Mouse (Mus musculus) liver, embryonic 16.5 days (tissue): ENCODE measurements around the gene Rnf19b. TPM values are rescaled to one million over a fixed set of nuclear protein-coding genes. Genes with fewer than 3 reads are reported as not detected.

Experiments used
- ATAC-seq: fragments of 200-750 bp; cut with Nextera tagmentation; 2 replicates; pipeline ENCODE4 v1.8.0; 2017; ENCODE audit warnings: low read depth, mild to moderate bottlenecking, moderate number of reproducible peaks, moderate library complexity
- H3K27ac ChIP-seq: fragments of 300-500 bp; sonication (generic); 2 replicates; pipeline ENCODE4 v1.5.1; 2014; ENCODE audit warnings: mild to moderate bottlenecking, low read length
- H3K27me3 ChIP-seq: fragments of 300-500 bp; sonication (generic); 2 replicates; pipeline ENCODE4 v1.6.1; 2014; ENCODE audit warnings: low read depth, low read length, mixed read lengths; ENCODE audit not compliant: control insufficient read depth, insufficient read depth
- H3K36me3 ChIP-seq: fragments of 300-500 bp; sonication (generic); 2 replicates; pipeline ENCODE4 v1.6.1; 2014; ENCODE audit warnings: mild to moderate bottlenecking; ENCODE audit not compliant: control insufficient read depth, insufficient read depth
- H3K4me1 ChIP-seq: fragments of 300-500 bp; sonication (generic); 2 replicates; pipeline ENCODE4 v1.6.1; 2014; ENCODE audit warnings: low read depth, low read length, mixed read lengths; ENCODE audit not compliant: control insufficient read depth
- H3K4me2 ChIP-seq: fragments of 300-500 bp; sonication (generic); 2 replicates; pipeline ENCODE4 v1.6.1; 2014; ENCODE audit warnings: low read depth, low read length, mixed read lengths
- H3K4me3 ChIP-seq: fragments of 300-500 bp; sonication (generic); 2 replicates; pipeline ENCODE4 v1.5.1; 2014; ENCODE audit warnings: low read depth, mild to moderate bottlenecking, low read length
- H3K9ac ChIP-seq: fragments of 300-500 bp; sonication (generic); 2 replicates; pipeline ENCODE4 v1.6.1; 2014; ENCODE audit warnings: low read depth, low read length
- H3K9me3 ChIP-seq: fragments of 300-500 bp; sonication (generic); replicated peaks from 2 replicates; pipeline ENCODE4 v1.6.1; 2016; ENCODE audit warnings: low read length; ENCODE audit not compliant: control insufficient read depth
- WGBS: fragments of 180-500 bp; shearing (Covaris S2); extraction: QIAGEN DNeasy Blood & Tissue Kit; methylation state at CpG from one replicate; pipeline ENCODE4 v1.1.7; 2014; ENCODE audit not compliant: insufficient replicate concordance; 5-methylcytosine and 5-hydroxymethylcytosine counted together
- polyA plus RNA-seq: library from polyadenylated mRNA; unstranded; fragments of >200 nt; fragmentation: Nextera tagmentation; extraction: Ambion mirVana; gene quantifications from 2 replicates; pipeline ENCODE4 v1.2.1, GENCODE M21; 2015

Rnf19b gene
- polyA plus RNA-seq: 3.9 and 4.4 TPM in 2 replicates

DNA sequence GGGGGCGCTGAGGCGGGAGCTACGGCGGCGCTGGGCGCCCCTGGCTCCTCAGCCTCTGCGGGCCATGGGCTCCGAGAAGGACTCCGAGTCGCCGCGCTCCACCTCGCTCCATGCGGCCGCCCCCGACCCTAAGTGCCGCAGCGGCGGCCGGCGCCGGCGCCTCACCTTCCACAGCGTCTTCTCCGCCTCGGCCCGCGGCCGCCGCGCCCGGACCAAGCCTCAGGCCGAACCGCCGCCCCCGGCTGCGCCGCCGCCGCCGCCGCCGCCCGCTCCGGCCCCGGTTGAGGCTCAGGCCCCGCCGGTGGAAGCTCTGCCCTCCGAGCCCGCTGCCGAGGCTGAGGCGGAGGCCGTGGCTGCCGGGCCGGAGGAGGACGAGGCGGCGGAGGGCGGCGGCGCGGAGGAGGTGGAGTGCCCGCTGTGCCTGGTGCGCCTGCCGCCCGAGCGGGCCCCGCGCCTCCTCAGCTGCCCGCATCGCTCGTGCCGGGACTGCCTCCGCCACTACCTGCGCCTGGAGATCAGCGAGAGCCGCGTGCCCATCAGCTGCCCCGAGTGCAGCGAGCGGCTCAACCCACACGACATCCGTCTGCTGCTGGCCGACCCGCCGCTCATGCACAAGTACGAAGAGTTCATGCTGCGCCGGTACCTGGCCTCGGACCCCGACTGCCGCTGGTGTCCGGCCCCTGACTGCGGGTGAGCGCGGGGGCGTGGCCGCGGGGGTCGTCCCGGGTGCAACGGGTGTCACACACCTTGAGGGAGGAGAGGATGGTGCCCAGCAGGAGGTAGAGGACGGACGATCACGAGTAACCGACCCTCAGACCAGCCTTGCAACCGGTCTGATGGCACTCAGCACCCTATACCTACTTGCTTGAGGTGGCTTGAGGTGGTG is at the start of gene Rnf19b:
TSS of gene Rnf19b (plus strand) at position 65 of the 886 bp plus-strand sequence.
- H3K4me3 ChIP-seq: peak within 1 kb of the TSS; percentile 80
- no peaks in the 10 kb centered on the region for H3K27me3 ChIP-seq
- peak; percentile 68 for ATAC-seq
- H3K4me2 ChIP-seq: peak within 1 kb of the TSS; percentile 100
- H3K4me1 ChIP-seq: peaks cover 31% of the 10 kb centered on the region
- peak within 1 kb of the TSS; percentile 91 for H3K9ac ChIP-seq
- H3K9me3 ChIP-seq: no peaks in the 10 kb centered on the region
- no peaks in the 10 kb centered on the region for H3K36me3 ChIP-seq
- WGBS: under 1% methylated on average over 86 of the region's 107 CpGs
- peak within 1 kb of the TSS; percentile 90 for H3K27ac ChIP-seq

DNA sequence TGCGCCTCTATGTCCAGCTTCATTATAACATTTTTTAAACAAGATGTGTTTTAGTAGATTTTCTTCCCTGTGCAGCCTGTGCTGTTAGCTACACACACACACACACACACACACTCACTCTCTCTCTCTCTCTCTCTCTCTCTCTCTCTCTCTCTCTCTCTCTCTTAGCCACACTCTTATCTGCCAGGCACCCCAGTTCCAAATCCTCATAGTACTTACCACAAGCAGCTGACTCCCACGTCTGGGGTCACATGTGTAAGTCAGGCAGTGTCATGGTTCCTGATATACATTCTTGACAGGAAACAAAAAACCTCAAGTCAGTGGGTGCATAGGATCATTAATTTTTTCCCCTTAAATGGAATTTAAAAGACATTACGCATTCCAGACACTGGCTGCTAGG is 49.4 kb upstream of the Rnf19b start:
- Histone ChIP-seq H3K27me3 (no peaks in the 10 kb centered on the region), H3K9me3 (no peaks in the 10 kb centered on the region), H3K4me2 (no peak overlapping the region), H3K4me3 (no peak overlapping the region), H3K27ac (no peak overlapping the region), H3K36me3 (peaks cover 16% of the 10 kb centered on the region), H3K9ac (no peak overlapping the region), H3K4me1 (no peaks in the 10 kb centered on the region)
- 58% methylated on average over 3 of the region's 3 CpGs for WGBS
- no peak for ATAC-seq

DNA sequence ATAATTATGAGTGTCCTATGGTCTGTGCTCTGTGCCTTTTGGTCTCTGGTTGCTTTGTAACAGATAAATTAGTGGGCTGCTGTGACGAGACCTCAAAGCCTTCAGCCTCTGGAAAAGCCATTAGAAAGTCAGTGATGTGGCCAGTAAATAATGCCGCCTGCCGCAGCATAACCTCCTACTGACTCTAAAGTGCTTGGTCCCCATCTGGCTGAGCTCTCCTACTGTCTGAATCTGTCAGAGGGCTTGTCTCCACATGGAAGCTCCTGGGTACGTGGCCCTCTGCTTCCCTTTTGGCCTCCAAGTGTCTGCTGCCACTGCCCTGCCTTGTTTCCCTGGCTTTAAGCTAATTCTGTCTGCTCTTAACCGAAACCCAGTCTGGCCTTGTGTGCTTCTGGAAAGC is 48.5 kb upstream of the Rnf19b start:
- H3K4me2 ChIP-seq: no peak overlapping the region
- peaks cover 16% of the 10 kb centered on the region for H3K36me3 ChIP-seq
- ATAC-seq: no peak
- no peaks in the 10 kb centered on the region for H3K9me3 ChIP-seq
- WGBS: 74% methylated on average over 5 of the region's 5 CpGs
- H3K27me3 ChIP-seq: no peaks in the 10 kb centered on the region
- H3K27ac ChIP-seq: no peak overlapping the region
- H3K4me3 ChIP-seq: no peak overlapping the region
- H3K4me1 ChIP-seq: no peaks in the 10 kb centered on the region
- no peak overlapping the region for H3K9ac ChIP-seq

DNA sequence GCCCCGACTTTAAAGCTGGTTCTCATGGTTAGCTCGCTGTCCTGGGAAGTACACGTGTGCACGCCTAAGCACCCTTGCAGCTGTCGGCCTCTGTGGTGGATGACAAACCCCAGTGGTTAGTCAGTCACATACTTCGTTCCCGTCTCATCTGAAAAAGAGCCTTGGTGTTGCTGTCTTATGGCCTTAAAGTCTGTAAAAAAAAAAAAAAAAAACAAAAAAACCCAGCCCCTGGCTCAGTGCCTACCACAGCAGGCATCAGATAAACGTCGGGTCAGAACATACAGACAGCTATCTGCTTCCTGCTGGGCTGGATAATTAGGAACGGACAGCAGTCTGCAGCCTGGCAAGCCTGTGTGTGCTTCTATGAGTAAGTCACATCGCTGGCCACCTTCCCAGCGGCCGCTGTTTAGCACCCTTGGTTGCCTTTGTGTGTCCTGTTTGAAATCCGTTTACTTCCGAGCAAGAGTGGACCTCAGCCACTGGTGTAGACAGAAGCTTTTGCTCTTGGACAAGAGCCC is 46.4 kb upstream of the Rnf19b start:
- Histone ChIP-seq H3K9ac (no peak overlapping the region), H3K27ac (no peak overlapping the region), H3K9me3 (no peaks in the 10 kb centered on the region), H3K4me1 (no peaks in the 10 kb centered on the region), H3K4me3 (no peak overlapping the region), H3K27me3 (no peaks in the 10 kb centered on the region), H3K4me2 (no peak overlapping the region), H3K36me3 (peaks cover 14% of the 10 kb centered on the region)
- no peak for ATAC-seq
- 43% methylated on average over 15 of the region's 15 CpGs for WGBS

DNA sequence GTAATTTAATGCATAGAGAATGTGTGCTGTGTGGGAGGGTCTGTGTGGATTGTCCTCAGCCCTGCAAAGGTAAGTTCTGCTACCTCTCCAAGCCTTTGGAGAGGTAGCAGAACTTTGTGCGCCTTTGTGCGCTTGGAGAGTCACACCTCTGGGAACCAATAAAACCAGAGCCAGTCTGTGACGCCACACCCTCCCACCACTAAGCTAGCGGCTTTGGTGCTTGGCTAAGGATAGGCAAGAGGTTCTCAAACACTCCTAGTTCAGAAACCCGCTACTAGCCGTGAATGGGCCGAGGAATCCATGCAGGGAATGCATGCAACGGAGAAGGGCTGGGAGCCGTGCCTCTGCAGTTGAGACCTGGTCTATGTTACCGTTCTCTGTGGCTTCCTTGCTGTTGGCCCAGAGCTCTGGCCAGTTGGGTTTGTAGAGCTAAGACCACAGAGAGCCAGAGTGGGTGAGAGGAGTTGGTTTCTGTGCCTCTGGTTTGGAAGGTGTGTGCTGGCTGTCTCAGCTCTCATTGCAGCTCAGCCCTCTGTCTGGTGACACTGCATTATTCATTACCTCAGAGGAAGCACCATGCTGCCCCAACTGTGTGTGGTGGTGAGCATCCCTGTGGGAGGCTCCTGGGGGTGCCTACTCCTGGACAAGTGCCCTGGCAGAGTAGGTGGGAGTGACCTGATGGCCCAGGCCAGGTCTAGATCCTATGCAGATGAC is 44.8 kb upstream of the Rnf19b start:
- WGBS: 53% methylated on average over 10 of the region's 10 CpGs
- H3K4me3 ChIP-seq: no peak overlapping the region
- no peaks in the 10 kb centered on the region for H3K27me3 ChIP-seq
- peaks cover 8% of the 10 kb centered on the region for H3K36me3 ChIP-seq
- no peak for ATAC-seq
- H3K9ac ChIP-seq: no peak overlapping the region
- H3K4me2 ChIP-seq: no peak overlapping the region
- no peaks in the 10 kb centered on the region for H3K9me3 ChIP-seq
- H3K27ac ChIP-seq: no peak overlapping the region
- no peaks in the 10 kb centered on the region for H3K4me1 ChIP-seq

DNA sequence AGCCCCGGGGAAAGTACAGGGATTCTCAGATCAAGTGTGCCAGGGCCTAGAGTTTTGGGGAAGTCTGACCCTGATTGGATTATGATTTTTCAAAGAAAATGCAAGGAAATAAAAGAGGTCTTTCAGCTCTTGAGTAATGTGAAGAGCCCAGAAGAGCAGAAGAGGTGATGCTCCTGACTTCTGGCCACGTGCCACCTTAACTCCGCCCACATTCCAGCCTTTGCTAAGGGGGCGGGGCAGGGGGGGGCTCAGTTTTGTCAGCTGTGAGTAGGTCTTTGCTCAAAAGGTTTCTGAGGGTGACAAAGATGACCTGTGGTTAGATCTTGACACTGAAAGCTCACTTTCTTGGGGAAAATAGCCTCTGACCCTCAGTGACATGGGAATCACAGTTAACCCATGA is 41.7 kb upstream of the Rnf19b start:
- Histone ChIP-seq H3K4me1 (no peaks in the 10 kb centered on the region), H3K27ac (no peak overlapping the region), H3K4me2 (no peak overlapping the region), H3K36me3 (no peaks in the 10 kb centered on the region), H3K9ac (no peak overlapping the region), H3K4me3 (no peak overlapping the region), H3K27me3 (no peaks in the 10 kb centered on the region), H3K9me3 (no peaks in the 10 kb centered on the region)
- WGBS: 28% methylated on average over 4 of the region's 4 CpGs
- no peak for ATAC-seq

DNA sequence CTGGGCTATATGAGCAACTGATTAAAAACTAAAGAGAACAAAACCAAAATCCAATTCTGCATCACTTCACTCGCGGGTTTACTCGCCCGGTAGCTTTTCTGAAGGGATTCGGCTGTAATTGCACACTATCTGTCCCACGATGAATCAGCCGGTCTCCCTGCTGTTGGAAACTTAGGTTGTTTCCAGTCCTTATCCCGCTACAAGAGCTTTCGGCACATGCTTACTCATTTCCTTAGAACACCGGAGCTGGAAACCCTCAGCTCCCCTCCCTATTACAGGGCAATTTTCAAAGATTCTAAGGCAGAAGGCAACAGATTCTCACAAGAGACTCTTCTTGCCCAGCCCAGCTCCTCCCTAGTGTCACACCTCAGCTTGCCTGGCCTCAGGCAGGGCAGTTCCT is 40.9 kb upstream of the Rnf19b start:
- no peaks in the 10 kb centered on the region for H3K9me3 ChIP-seq
- no peak overlapping the region for H3K9ac ChIP-seq
- no peaks in the 10 kb centered on the region for H3K27me3 ChIP-seq
- H3K4me2 ChIP-seq: no peak overlapping the region
- H3K27ac ChIP-seq: no peak overlapping the region
- no peaks in the 10 kb centered on the region for H3K36me3 ChIP-seq
- H3K4me3 ChIP-seq: no peak overlapping the region
- ATAC-seq: no peak
- no peaks in the 10 kb centered on the region for H3K4me1 ChIP-seq
- 47% methylated on average over 10 of the region's 10 CpGs for WGBS

DNA sequence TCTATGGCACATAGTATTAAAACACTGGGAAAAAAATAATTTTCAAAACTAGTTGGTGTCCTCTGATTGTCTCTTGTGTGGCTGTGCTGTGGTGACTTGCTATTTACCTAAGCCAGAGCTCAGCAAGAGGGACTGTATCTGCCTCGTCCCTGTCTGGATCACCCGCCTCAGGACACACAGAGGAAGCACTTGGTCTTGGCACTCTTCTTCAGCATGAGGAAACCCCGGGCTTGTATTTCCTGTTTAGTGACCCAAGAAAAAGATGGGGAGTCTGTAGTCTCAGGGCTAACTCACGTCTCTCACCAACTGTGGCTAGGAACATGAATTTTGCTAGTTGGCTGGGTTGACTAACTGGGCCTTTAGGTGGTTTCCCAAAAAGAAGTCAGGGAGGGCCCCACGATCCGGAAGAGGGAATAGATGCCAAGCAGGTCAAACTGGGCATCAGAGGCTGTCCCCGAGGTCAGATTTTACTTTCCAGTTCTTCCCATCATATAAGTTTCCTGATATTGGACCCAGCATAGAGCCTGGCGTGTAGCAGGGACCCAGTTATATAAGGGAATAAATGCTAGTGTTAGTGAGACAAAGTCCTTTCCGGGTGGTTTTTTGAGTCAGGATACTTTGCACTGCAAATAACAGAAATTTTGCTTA is 39.2 kb upstream of the Rnf19b start:
- H3K27me3 ChIP-seq: no peaks in the 10 kb centered on the region
- H3K9me3 ChIP-seq: no peaks in the 10 kb centered on the region
- no peaks in the 10 kb centered on the region for H3K36me3 ChIP-seq
- no peak overlapping the region for H3K27ac ChIP-seq
- WGBS: 48% methylated on average over 9 of the region's 9 CpGs
- H3K4me1 ChIP-seq: peaks cover 2% of the 10 kb centered on the region
- no peak for ATAC-seq
- no peak overlapping the region for H3K9ac ChIP-seq
- no peak overlapping the region for H3K4me2 ChIP-seq
- no peak overlapping the region for H3K4me3 ChIP-seq
